Comparison of ENCODE assay signal across 17 mouse cellular contexts in the genomic region with DNA sequence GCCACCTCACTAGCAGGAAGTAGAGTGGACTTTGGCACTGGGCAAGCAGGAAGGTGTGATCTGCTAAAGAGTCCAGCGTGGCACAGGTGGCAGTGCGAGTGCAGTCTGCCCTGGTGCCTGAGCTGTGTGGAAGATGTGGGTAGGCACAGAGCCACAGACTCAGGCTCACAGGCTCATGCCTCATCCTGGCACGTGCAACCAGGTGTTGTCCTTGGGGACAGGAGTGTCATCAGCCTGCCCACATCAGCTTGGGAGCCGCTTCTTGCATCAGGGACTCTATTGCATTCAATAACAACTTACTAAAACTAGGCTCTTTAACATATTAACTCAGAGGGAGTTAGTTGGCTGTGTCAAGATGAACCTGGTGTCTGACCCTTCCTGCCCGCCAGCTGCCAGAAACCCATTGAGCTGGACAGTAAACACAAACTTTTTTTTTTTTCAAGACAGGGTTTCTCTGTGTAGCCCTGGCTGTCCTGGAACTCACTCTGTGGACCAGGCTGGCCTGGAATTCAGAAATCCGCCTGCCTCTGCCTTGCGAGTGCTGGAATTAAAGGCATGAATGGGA. TPM values are rescaled to one million over a fixed set of nuclear protein-coding genes. Genes with fewer than 3 reads are reported as not detected.
DNase-seq lines count a peak whose midpoint lies in the region; ATAC-seq and TF ChIP-seq lines count a peak whose summit lies in the region.
"Had no signal": no experiment of that assay in that cellular context is flagged by ENCODE, and none has a peak within 500 bp of the region (broad histone marks: within the 10 kb centered on the region; RNA-seq: fewer than 3 reads in every experiment).

No protein-coding gene starts in this region.

- DNase-seq in kidney, postnatal 36 days: peak; percentile 60 to 63
- DNase-seq in natural killer cell, adult 2 months (ENCODE audit: low spot score in 2 of 2): no peak
- DNase-seq in hindbrain, postnatal 0 days (ENCODE audit: low spot score): no peak
- no peak for DNase-seq in thymus, postnatal 10 days (ENCODE audit: low spot score in 2 of 2)
- no peak for DNase-seq in cerebellum, adult 9-10 months
- DNase-seq: cerebellum, adult 2 months; heart, postnatal 36 days; lung, postnatal 36 days; midbrain, embryonic 14.5 days; right cerebral cortex, adult 18-20 months; thymus, postnatal 25 days had no signal

- H3K36me3 ChIP-seq in megakaryocyte, embryonic 14.5 days (replicated peaks; ENCODE audit: low read length): peaks cover 29% of the 10 kb centered on the region
- peaks cover 10% of the 10 kb centered on the region for H3K36me3 ChIP-seq in intestine, postnatal 0 days (ENCODE audit: control insufficient read depth, insufficient read depth)
- peaks cover 8% of the 10 kb centered on the region; the same call in 1 of the 2 replicates for H3K36me3 ChIP-seq in hindbrain, postnatal 0 days (ENCODE audit: insufficient read depth, low read length)

- ATAC-seq in megakaryocyte, adult 5-6 weeks (ENCODE audit: poor library complexity, severe bottlenecking): no peak
- peak; percentile 97 for ATAC-seq in intestine, postnatal 0 days
- ATAC-seq in hindbrain, postnatal 0 days: no peak
- ATAC-seq: Patski had no signal

- H3K4me3 ChIP-seq in megakaryocyte, embryonic 14.5 days (replicated peaks): peak overlapping the region; percentile 72
- H3K4me3 ChIP-seq in intestine, postnatal 0 days (ENCODE audit: low read depth, low read length): no peak overlapping the region
- no peak overlapping the region for H3K4me3 ChIP-seq in hindbrain, postnatal 0 days (ENCODE audit: low read length)
- H3K4me3 ChIP-seq: limb, embryonic 13.5 days; neural tube, embryonic 12.5 days had no signal

- H3K4me2 ChIP-seq in intestine, postnatal 0 days (replicated peaks; ENCODE audit: low read depth): peak overlapping the region; percentile 14; the same call in 1 of the 2 replicates
- H3K4me2 ChIP-seq in hindbrain, postnatal 0 days (ENCODE audit: low read depth, low read length): no peak overlapping the region
- H3K4me2 ChIP-seq: limb, embryonic 13.5 days; neural tube, embryonic 12.5 days had no signal

- 60% methylated on average over 7 of the region's 7 CpGs for WGBS in intestine, postnatal 0 days
- WGBS in hindbrain, postnatal 0 days: 95% methylated on average over 7 of the region's 7 CpGs

- peak overlapping the region; percentile 90 for H3K27ac ChIP-seq in intestine, postnatal 0 days (ENCODE audit: low read depth, low read length)
- no peak overlapping the region for H3K27ac ChIP-seq in hindbrain, postnatal 0 days
- H3K27ac ChIP-seq: limb, embryonic 13.5 days; neural tube, embryonic 12.5 days had no signal

- H3K4me1 ChIP-seq in megakaryocyte, embryonic 14.5 days: peaks cover 9% of the 10 kb centered on the region
- H3K4me1 ChIP-seq in intestine, postnatal 0 days (replicated peaks; ENCODE audit: control insufficient read depth, insufficient read depth, low read length): peaks cover 6% of the 10 kb centered on the region; the same call in 1 of the 2 replicates
- no peaks in the 10 kb centered on the region for H3K4me1 ChIP-seq in hindbrain, postnatal 0 days (ENCODE audit: insufficient read depth, low read length)

- TF ChIP-seq CTCF in intestine, postnatal 0 days (IDR thresholded peaks at IDR 0.05; ENCODE audit: low read depth): no peak
- TF ChIP-seq CTCF in hindbrain, postnatal 0 days (IDR thresholded peaks at IDR 0.05; ENCODE audit: low read depth): no peak

- peaks cover 11% of the 10 kb centered on the region for H3K27me3 ChIP-seq in megakaryocyte, embryonic 14.5 days (replicated peaks)
- no peaks in the 10 kb centered on the region for H3K27me3 ChIP-seq in intestine, postnatal 0 days (replicated peaks; ENCODE audit: control insufficient read depth, insufficient read depth, low read length)
- H3K27me3 ChIP-seq in hindbrain, postnatal 0 days (ENCODE audit: insufficient read depth, low read length): no peaks in the 10 kb centered on the region
- H3K27me3 ChIP-seq: limb, embryonic 13.5 days; neural tube, embryonic 12.5 days; Patski had no signal

- no peaks in the 10 kb centered on the region for H3K9me3 ChIP-seq in megakaryocyte, embryonic 14.5 days
- no peaks in the 10 kb centered on the region for H3K9me3 ChIP-seq in intestine, postnatal 0 days (ENCODE audit: control insufficient read depth)
- H3K9me3 ChIP-seq in hindbrain, postnatal 0 days (ENCODE audit: low read length): no peaks in the 10 kb centered on the region
- H3K9me3 ChIP-seq: limb, embryonic 13.5 days; neural tube, embryonic 12.5 days had no signal

- H3K9ac ChIP-seq in intestine, postnatal 0 days (ENCODE audit: low read depth, low read length): 0 out of 2 replicates have a peak overlapping the region, but pooled peaks have one; percentile 31
- no peak overlapping the region for H3K9ac ChIP-seq in hindbrain, postnatal 0 days (replicated peaks; ENCODE audit: low read length)
- H3K9ac ChIP-seq: limb, embryonic 13.5 days; neural tube, embryonic 12.5 days had no signal

RNA-seq across cellular contexts. Expression of a gene that starts 32.2 kb away (rescaled TPM):
- 1.4 and 3.6 TPM in 2 replicates for polyA plus RNA-seq in megakaryocyte, embryonic 14.5 days (2012; ENCODE audit: insufficient read depth, low replicate concordance)
- total RNA-seq in megakaryocyte, adult 5-6 weeks (2015): 25.2 and 27.1 TPM in 2 replicates
- 49.8 and 52.4 TPM in 2 replicates for total RNA-seq in megakaryocyte, adult 5-6 weeks (2017)
- polyA plus RNA-seq in intestine, postnatal 0 days (2015; fragmentation: Nextera tagmentation; extraction: Ambion mirVana): 16.9 and 18.4 TPM in 2 replicates
- 28.3 and 32.6 TPM in 2 replicates for total RNA-seq in hindbrain, postnatal 0 days (2014; rRNA removed)
- polyA plus RNA-seq in hindbrain, postnatal 0 days (2015; fragmentation: Nextera tagmentation; extraction: Ambion mirVana): 18.4 and 19.2 TPM in 2 replicates

RNA-seq across cellular contexts. Expression of a gene that starts 55.7 kb away (rescaled TPM):
- polyA plus RNA-seq in megakaryocyte, embryonic 14.5 days (2012; ENCODE audit: insufficient read depth, low replicate concordance): 752 and 2,061 TPM in 2 replicates
- 3,482 and 3,921 TPM in 2 replicates for total RNA-seq in megakaryocyte, adult 5-6 weeks (2015)
- total RNA-seq in megakaryocyte, adult 5-6 weeks (2017): 2,689 and 3,338 TPM in 2 replicates
- 1,056 and 1,104 TPM in 2 replicates for polyA plus RNA-seq in intestine, postnatal 0 days (2015; fragmentation: Nextera tagmentation; extraction: Ambion mirVana)
- total RNA-seq in hindbrain, postnatal 0 days (2014; rRNA removed): 1,143 and 1,334 TPM in 2 replicates
- 1,977 and 1,992 TPM in 2 replicates for polyA plus RNA-seq in hindbrain, postnatal 0 days (2015; fragmentation: Nextera tagmentation; extraction: Ambion mirVana)

Comparison
In these comparisons a context has a peak if more than half of its experiments do, and no peak if none do; other contexts are left out.
1. DNase-seq: peak in kidney, postnatal 36 days (2 of 2); none in natural killer cell, adult 2 months (0 of 2), hindbrain, postnatal 0 days (single experiment), thymus, postnatal 10 days (0 of 2) and cerebellum, adult 9-10 months (single experiment).